Comparison of ENCODE assay signal across 8 mouse cellular contexts in genomic region chr4:43382155-43383020, GRCm38 (mm10). TPM values are rescaled to one million over a fixed set of nuclear protein-coding genes. Genes with fewer than 3 reads are reported as not detected.
DNase-seq lines count a peak whose midpoint lies in the region; ATAC-seq lines count a peak whose summit lies in the region.
"Had no signal": no experiment of that assay in that cellular context is flagged by ENCODE, and none has a peak within 500 bp of the region (broad histone marks: within the 10 kb centered on the region; RNA-seq: fewer than 3 reads in every experiment).

No protein-coding gene starts in this region.

- DNase-seq in lung, adult 18-20 months, result no peak
- DNase-seq in forebrain, embryonic 11.5 days (ENCODE audit: low spot score), result no peak
- no peak for DNase-seq in limb, embryonic 11.5 days (ENCODE audit: low spot score)
- no peak for DNase-seq in adrenal gland, postnatal 10 days

- WGBS in lung, embryonic 16.5 days, result 5% methylated on average over 28 of the region's 33 CpGs
- 10% methylated on average over 22 of the region's 33 CpGs for WGBS in forebrain, embryonic 11.5 days
- WGBS in limb, embryonic 11.5 days, result 8% methylated on average over 24 of the region's 33 CpGs
- 7% methylated on average over 29 of the region's 33 CpGs for WGBS in stomach, embryonic 14.5 days

- H3K4me1 ChIP-seq in lung, embryonic 16.5 days (replicated peaks; ENCODE audit: control insufficient read depth, insufficient read depth, low read length), result peaks cover 6% of the 10 kb centered on the region
- H3K4me1 ChIP-seq in forebrain, embryonic 11.5 days (replicated peaks; ENCODE audit: control insufficient read depth, insufficient read depth, low read length), result peaks cover 7% of the 10 kb centered on the region
- H3K4me1 ChIP-seq in limb, embryonic 11.5 days (ENCODE audit: control insufficient read depth, insufficient read depth, low read length), result 0 out of 2 replicates have a peak, but pooled peaks cover 2% of the 10 kb centered on the region
- H3K4me1 ChIP-seq in stomach, embryonic 14.5 days (ENCODE audit: control insufficient read depth, insufficient read depth, low read length), result peaks cover 4% of the 10 kb centered on the region; the same call in 1 of the 2 replicates

- no peaks in the 10 kb centered on the region for H3K36me3 ChIP-seq in lung, embryonic 16.5 days (ENCODE audit: control insufficient read depth, insufficient read depth, low read length)
- H3K36me3 ChIP-seq in forebrain, embryonic 11.5 days (ENCODE audit: control insufficient read depth, insufficient read depth, low read length), result no peaks in the 10 kb centered on the region
- no peaks in the 10 kb centered on the region for H3K36me3 ChIP-seq in limb, embryonic 11.5 days (ENCODE audit: control insufficient read depth, insufficient read depth, low read length)
- H3K36me3 ChIP-seq in stomach, embryonic 14.5 days (ENCODE audit: control insufficient read depth, insufficient read depth, low read length), result no peaks in the 10 kb centered on the region

- peak overlapping the region; percentile 68 for H3K4me2 ChIP-seq in lung, embryonic 16.5 days (ENCODE audit: low read depth, low read length)
- peak overlapping the region; percentile 84 for H3K4me2 ChIP-seq in forebrain, embryonic 11.5 days (ENCODE audit: low read depth, low read length, severe bottlenecking)
- peak overlapping the region; percentile 89 for H3K4me2 ChIP-seq in limb, embryonic 11.5 days (ENCODE audit: low read depth, severe bottlenecking)
- peak overlapping the region; percentile 74 for H3K4me2 ChIP-seq in stomach, embryonic 14.5 days (replicated peaks; ENCODE audit: low read depth, low read length)

- peak overlapping the region; percentile 53 for H3K27ac ChIP-seq in lung, embryonic 16.5 days (ENCODE audit: low read length)
- H3K27ac ChIP-seq in forebrain, embryonic 11.5 days (ENCODE audit: low read depth, low read length), result no peak overlapping the region
- H3K27ac ChIP-seq in limb, embryonic 11.5 days (replicated peaks; ENCODE audit: low read depth, low read length), result no peak overlapping the region
- no peak overlapping the region for H3K27ac ChIP-seq in stomach, embryonic 14.5 days (ENCODE audit: low read length)

- no peaks in the 10 kb centered on the region for H3K27me3 ChIP-seq in lung, embryonic 16.5 days (ENCODE audit: control insufficient read depth, insufficient read depth, low read depth, low read length)
- H3K27me3 ChIP-seq in forebrain, embryonic 11.5 days (ENCODE audit: control insufficient read depth, insufficient read depth, low read length), result no peaks in the 10 kb centered on the region; the same call in 1 of the 2 replicates
- H3K27me3 ChIP-seq in limb, embryonic 11.5 days (ENCODE audit: control insufficient read depth, insufficient read depth, low read length), result peaks cover 8% of the 10 kb centered on the region; the same call in 1 of the 2 replicates
- H3K27me3 ChIP-seq in stomach, embryonic 14.5 days (ENCODE audit: control insufficient read depth, insufficient read depth, low read length), result no peaks in the 10 kb centered on the region

- peak overlapping the region; percentile 89 for H3K9ac ChIP-seq in lung, embryonic 16.5 days (ENCODE audit: low read length)
- H3K9ac ChIP-seq in forebrain, embryonic 11.5 days (ENCODE audit: low read length), result peak overlapping the region; percentile 79
- peak overlapping the region; percentile 61 for H3K9ac ChIP-seq in limb, embryonic 11.5 days (ENCODE audit: low read length)
- peak overlapping the region; percentile 54 for H3K9ac ChIP-seq in stomach, embryonic 14.5 days (replicated peaks; ENCODE audit: low read depth, low read length)

- ATAC-seq in lung, embryonic 16.5 days (ENCODE audit: low read depth), result peak; percentile 76
- ATAC-seq in forebrain, embryonic 11.5 days (replicated peaks; ENCODE audit: low FRiP score), result peak; percentile 84
- peak; percentile 78 for ATAC-seq in limb, embryonic 11.5 days (ENCODE audit: insufficient number of reproducible peaks, low FRiP score, low TSS enrichment, low read depth)
- peak; percentile 56 for ATAC-seq in stomach, embryonic 14.5 days (ENCODE audit: insufficient number of reproducible peaks, insufficient read depth, low FRiP score, low read depth)
- ATAC-seq in CD4-positive, CD25-positive, alpha-beta regulatory T cell, adult 4 months, result no peak

- H3K4me3 ChIP-seq in lung, embryonic 16.5 days (ENCODE audit: low read length), result peak overlapping the region; percentile 78
- peak overlapping the region; percentile 61 for H3K4me3 ChIP-seq in forebrain, embryonic 11.5 days (ENCODE audit: low read depth, low read length)
- peak overlapping the region; percentile 44 for H3K4me3 ChIP-seq in limb, embryonic 11.5 days (ENCODE audit: low read depth, low read length)
- H3K4me3 ChIP-seq in stomach, embryonic 14.5 days (ENCODE audit: low read depth, low read length), result peak overlapping the region; percentile 64

- H3K9me3 ChIP-seq in lung, embryonic 16.5 days (ENCODE audit: control insufficient read depth, low read length), result no peaks in the 10 kb centered on the region
- no peaks in the 10 kb centered on the region for H3K9me3 ChIP-seq in forebrain, embryonic 11.5 days (ENCODE audit: control insufficient read depth, low read length)
- H3K9me3 ChIP-seq in limb, embryonic 11.5 days (ENCODE audit: control insufficient read depth, low read length), result no peaks in the 10 kb centered on the region
- no peaks in the 10 kb centered on the region for H3K9me3 ChIP-seq in stomach, embryonic 14.5 days (ENCODE audit: control insufficient read depth, low read depth, low read length)

RNA-seq across cellular contexts. Expression of gene Rusc2, which starts 0.6 kb away (rescaled TPM):
- polyA plus RNA-seq in lung, embryonic 16.5 days (2015; fragmentation: Nextera tagmentation; extraction: Ambion mirVana), result 12.9 and 15.1 TPM in 2 replicates
- 11.6 and 12.4 TPM in 2 replicates for polyA plus RNA-seq in forebrain, embryonic 11.5 days (2014; fragmentation: Nextera tagmentation; extraction: Ambion mirVana)
- 3.5 and 4.5 TPM in 2 replicates for polyA plus RNA-seq in limb, embryonic 11.5 days (2014; fragmentation: Nextera tagmentation; extraction: Ambion mirVana)
- polyA plus RNA-seq in stomach, embryonic 14.5 days (2014; fragmentation: Nextera tagmentation; extraction: Ambion mirVana), result 12.4 and 13.5 TPM in 2 replicates
- 10 to 100 TPM; 29.9 to 32.1 TPM for total RNA-seq in adrenal gland, postnatal 10 days (2021)
- polyA plus RNA-seq in CD4-positive, CD25-positive, alpha-beta regulatory T cell, adult 4 months (2017; shearing (Covaris generic)), result not detected

RNA-seq across cellular contexts. Expression of gene Fam166b, which starts 46.5 kb away (rescaled TPM):
- 0.87 and 1.4 TPM in 2 replicates for polyA plus RNA-seq in lung, embryonic 16.5 days (2015; fragmentation: Nextera tagmentation; extraction: Ambion mirVana)
- polyA plus RNA-seq in forebrain, embryonic 11.5 days (2014; fragmentation: Nextera tagmentation; extraction: Ambion mirVana), result 0.28 and 0.31 TPM in 2 replicates
- polyA plus RNA-seq in limb, embryonic 11.5 days (2014; fragmentation: Nextera tagmentation; extraction: Ambion mirVana), result 0.14 TPM in 1 of 2 replicates, not detected in the other
- polyA plus RNA-seq in stomach, embryonic 14.5 days (2014; fragmentation: Nextera tagmentation; extraction: Ambion mirVana), result 0.22 and 0.25 TPM in 2 replicates
- under 1 TPM; 0.27 to 0.97 TPM for total RNA-seq in adrenal gland, postnatal 10 days (2021)
- polyA plus RNA-seq in CD4-positive, CD25-positive, alpha-beta regulatory T cell, adult 4 months (2017; shearing (Covaris generic)), result not detected
- total RNA-seq: neutrophil, adult 5-6 weeks had no signal

RNA-seq across cellular contexts. Expression of gene Tesk1, which starts 59.4 kb away (rescaled TPM):
- 2.2 and 3.4 TPM in 2 replicates for polyA plus RNA-seq in lung, embryonic 16.5 days (2015; fragmentation: Nextera tagmentation; extraction: Ambion mirVana)
- 9.3 and 10.7 TPM in 2 replicates for polyA plus RNA-seq in forebrain, embryonic 11.5 days (2014; fragmentation: Nextera tagmentation; extraction: Ambion mirVana)
- polyA plus RNA-seq in limb, embryonic 11.5 days (2014; fragmentation: Nextera tagmentation; extraction: Ambion mirVana), result 9.8 TPM in 2 replicates
- 5.4 and 7.1 TPM in 2 replicates for polyA plus RNA-seq in stomach, embryonic 14.5 days (2014; fragmentation: Nextera tagmentation; extraction: Ambion mirVana)
- 10 to 100 TPM; 55.3 to 58.2 TPM for total RNA-seq in adrenal gland, postnatal 10 days (2021)
- polyA plus RNA-seq in CD4-positive, CD25-positive, alpha-beta regulatory T cell, adult 4 months (2017; shearing (Covaris generic)), result 1 to 10 TPM in 1 of 2 experiments, under 1 TPM in 1; 0.37 to 1.7 TPM
